Mouse (Mus musculus): ENCODE measurements around the gene Gm20219. TPM values are rescaled to one million over a fixed set of nuclear protein-coding genes. Genes with fewer than 3 reads are reported as not detected.
A peak's percentile ranks its signal among the peaks of the same experiment; 100 is the strongest.
"Not testable (repeated sequence)": the region's sequence is repeated elsewhere in the genome, so short reads cannot be mapped to it uniquely, and the experiment has no call there.

The Gm20219 gene
- polyA plus RNA-seq, 1 experiment from 2014 or later: 0.95 TPM

GRCm38 (mm10) chr17:56502526-56502925 is 51.7 kb downstream of the Gm20219 start:
- Histone ChIP-seq H3K27me3 (ENCODE audit: control insufficient read depth, insufficient read depth, low read depth, low read length) (no peaks in the 10 kb centered on the region), H3K36me3 (ENCODE audit: control insufficient read depth, insufficient read depth, low read length) (no peaks in the 10 kb centered on the region), H3K4me3 (ENCODE audit: low read depth, low read length) (no peak overlapping the region), H3K27ac (ENCODE audit: low read length) (no peak overlapping the region), H3K9me3 (replicated peaks; ENCODE audit: control insufficient read depth, low read length, poor library complexity, severe bottlenecking) (no peaks in the 10 kb centered on the region), H3K4me1 (ENCODE audit: control insufficient read depth, insufficient read depth, low read length) (peaks cover 7% of the 10 kb centered on the region), H3K4me2 (ENCODE audit: low read length) (no peak overlapping the region), H3K9ac (ENCODE audit: low read depth, low read length) (no peak overlapping the region)
- ATAC-seq: peak; percentile 34; the same call in 1 of the 2 replicates
- 25% methylated on average over 8 of the region's 9 CpGs for WGBS

- WGBS: 32% methylated on average over 2 of the region's 2 CpGs
- H3K27ac ChIP-seq (ENCODE audit: low read length): peak overlapping the region; percentile 25; the same call in 1 of the 2 replicates
- not testable (repeated sequence) for H3K4me2 ChIP-seq (ENCODE audit: low read length); ATAC-seq; H3K27me3 ChIP-seq (ENCODE audit: control insufficient read depth, insufficient read depth, low read depth, low read length); H3K9me3 ChIP-seq (replicated peaks; ENCODE audit: control insufficient read depth, low read length, poor library complexity, severe bottlenecking); H3K36me3 ChIP-seq (ENCODE audit: control insufficient read depth, insufficient read depth, low read length); H3K4me3 ChIP-seq (ENCODE audit: low read depth, low read length); H3K4me1 ChIP-seq (ENCODE audit: control insufficient read depth, insufficient read depth, low read length); H3K9ac ChIP-seq (ENCODE audit: low read depth, low read length)
Observed at GRCm38 (mm10) chr17:56501635-56502400, 52.4 kb downstream of the Gm20219 start.

Other genes with a start within 250 kb of the Gm20219 start
- 63.7 and 75.3 TPM in 2 replicates for gene Kdm4b, start 228.3 kb downstream of the Gm20219 start, polyA plus RNA-seq (2015; fragmentation: Nextera tagmentation; extraction: Ambion mirVana)
- 293 and 299 TPM in 2 replicates for gene Ptprs, start 77.9 kb downstream of the Gm20219 start, polyA plus RNA-seq (2015; fragmentation: Nextera tagmentation; extraction: Ambion mirVana)
- not detected in 2 replicates for gene Znrf4, start 42.0 kb downstream of the Gm20219 start, polyA plus RNA-seq (2015; fragmentation: Nextera tagmentation; extraction: Ambion mirVana)
- gene Safb2, start 30.2 kb upstream of the Gm20219 start, polyA plus RNA-seq (2015; fragmentation: Nextera tagmentation; extraction: Ambion mirVana): 63.2 and 70.6 TPM in 2 replicates
- gene Safb, start 30.4 kb upstream of the Gm20219 start, polyA plus RNA-seq (2015; fragmentation: Nextera tagmentation; extraction: Ambion mirVana): 121 and 122 TPM in 2 replicates
- 171 and 182 TPM in 2 replicates for gene 2410015M20Rik, start 55.4 kb upstream of the Gm20219 start, polyA plus RNA-seq (2015; fragmentation: Nextera tagmentation; extraction: Ambion mirVana)
- gene Rpl36, start 59.0 kb upstream of the Gm20219 start, polyA plus RNA-seq (2015; fragmentation: Nextera tagmentation; extraction: Ambion mirVana): 789 and 838 TPM in 2 replicates
- 42.8 and 43.0 TPM in 2 replicates for gene Lonp1, start 72.5 kb upstream of the Gm20219 start, polyA plus RNA-seq (2015; fragmentation: Nextera tagmentation; extraction: Ambion mirVana)
- 1.8 and 2.1 TPM in 2 replicates for gene Catsperd, start 73.8 kb upstream of the Gm20219 start, polyA plus RNA-seq (2015; fragmentation: Nextera tagmentation; extraction: Ambion mirVana)
- 107 and 112 TPM in 2 replicates for gene Ranbp3, start 118.9 kb upstream of the Gm20219 start, polyA plus RNA-seq (2015; fragmentation: Nextera tagmentation; extraction: Ambion mirVana)
- gene Ndufa11, start 163.4 kb upstream of the Gm20219 start, polyA plus RNA-seq (2015; fragmentation: Nextera tagmentation; extraction: Ambion mirVana): 492 and 497 TPM in 2 replicates
- gene Vmac, start 163.6 kb upstream of the Gm20219 start, polyA plus RNA-seq (2015; fragmentation: Nextera tagmentation; extraction: Ambion mirVana): 15.6 and 16.1 TPM in 2 replicates
- 2.5 and 4.0 TPM in 2 replicates for gene Nrtn, start 203.1 kb upstream of the Gm20219 start, polyA plus RNA-seq (2015; fragmentation: Nextera tagmentation; extraction: Ambion mirVana)
- 96.8 and 106 TPM in 2 replicates for gene Dus3l, start 210.4 kb upstream of the Gm20219 start, polyA plus RNA-seq (2015; fragmentation: Nextera tagmentation; extraction: Ambion mirVana)
- 0.97 and 1.1 TPM in 2 replicates for gene Prr22, start 215.9 kb upstream of the Gm20219 start, polyA plus RNA-seq (2015; fragmentation: Nextera tagmentation; extraction: Ambion mirVana)

Data from midbrain, embryonic 16.5 days (tissue).